In the genomic region with DNA sequence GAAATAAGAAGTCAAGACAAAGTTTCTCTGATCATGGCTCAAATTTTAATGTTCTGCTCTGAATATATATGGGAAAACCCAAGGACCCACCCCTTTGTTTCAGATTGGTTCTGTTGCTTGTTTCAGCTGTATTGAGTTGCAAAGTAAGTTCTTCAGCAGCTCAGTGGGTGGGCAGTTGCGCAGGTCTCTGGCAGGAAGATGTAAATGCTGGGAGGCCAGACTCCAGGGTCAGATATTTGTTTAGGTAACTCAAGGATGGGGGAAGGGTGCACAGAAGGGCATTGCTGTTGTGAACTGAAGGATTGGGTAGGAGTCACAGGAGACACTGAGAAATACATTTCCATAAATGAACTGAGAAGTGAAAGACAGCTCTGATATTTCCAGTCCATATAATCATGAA, we compare ENCODE assay signal across 27 mouse cellular contexts.
"Had no signal": no experiment of that assay in that cellular context is flagged by ENCODE, and none has a peak within 500 bp of the region (broad histone marks: within the 10 kb centered on the region; RNA-seq: fewer than 3 reads in every experiment).

No protein-coding gene starts in this region.

- H3K9ac ChIP-seq: heart, embryonic 12.5 days; hindbrain, embryonic 12.5 days; hindbrain, embryonic 14.5 days; intestine, embryonic 15.5 days; limb, embryonic 12.5 days; liver, embryonic 13.5 days; liver, embryonic 15.5 days had no signal

- H3K4me1 ChIP-seq: heart, embryonic 12.5 days; hindbrain, embryonic 10.5 days; hindbrain, embryonic 12.5 days; intestine, embryonic 15.5 days; limb, embryonic 10.5 days; limb, embryonic 12.5 days; liver, embryonic 13.5 days; liver, embryonic 15.5 days had no signal

- H3K36me3 ChIP-seq: heart, embryonic 12.5 days; hindbrain, embryonic 10.5 days; hindbrain, embryonic 12.5 days; intestine, embryonic 15.5 days; limb, embryonic 10.5 days; limb, embryonic 12.5 days; liver, embryonic 13.5 days; liver, embryonic 15.5 days had no signal

- H3K27ac ChIP-seq: heart, adult 2 months; hindbrain, embryonic 10.5 days; hindbrain, embryonic 12.5 days; hindbrain, embryonic 14.5 days; intestine, embryonic 15.5 days; layer of hippocampus, adult 2 months; left cerebral cortex, adult 2 months; limb, embryonic 10.5 days; limb, embryonic 12.5 days; liver, embryonic 13.5 days; liver, embryonic 15.5 days had no signal

- H3K4me2 ChIP-seq: heart, embryonic 12.5 days; hindbrain, embryonic 12.5 days; hindbrain, embryonic 14.5 days; intestine, embryonic 15.5 days; limb, embryonic 12.5 days; liver, embryonic 11.5 days; liver, embryonic 13.5 days; liver, embryonic 15.5 days had no signal

- H3K27me3 ChIP-seq: heart, embryonic 12.5 days; hindbrain, embryonic 12.5 days; intestine, embryonic 15.5 days; limb, embryonic 12.5 days; liver, embryonic 13.5 days; liver, embryonic 15.5 days had no signal

- H3K4me3 ChIP-seq: heart, adult 2 months; heart, embryonic 12.5 days; hindbrain, embryonic 10.5 days; hindbrain, embryonic 12.5 days; intestine, embryonic 15.5 days; layer of hippocampus, adult 2 months; left cerebral cortex, adult 2 months; limb, embryonic 10.5 days; limb, embryonic 12.5 days; liver, embryonic 13.5 days; liver, embryonic 15.5 days had no signal

- H3K9me3 ChIP-seq: intestine, embryonic 15.5 days; limb, embryonic 10.5 days; liver, embryonic 13.5 days; liver, embryonic 15.5 days had no signal

- DNase-seq: gastrocnemius, postnatal 14 days; gastrocnemius, postnatal 36 days; heart, adult 2 months; heart, postnatal 10 days; heart, postnatal 4 days; kidney, adult 18-20 months; kidney, adult 8-10 months; kidney, postnatal 10 days; kidney, postnatal 25 days; kidney, postnatal 4 days; liver; liver, embryonic 13.5 days; lung, adult 18-20 months had no signal

- ATAC-seq: hindbrain, embryonic 16.5 days; inflammation-experienced regulatory T-cells, adult 6 months; intestine, embryonic 15.5 days; intestine, postnatal 0 days had no signal
